In genomic region chr2:4591647-4592046, GRCm38 (mm10) we compare ENCODE assay signal across 26 mouse cellular contexts.
A peak's percentile ranks its signal among the peaks of the same experiment; 100 is the strongest.
DNase-seq lines count a peak whose midpoint lies in the region; ATAC-seq and TF ChIP-seq lines count a peak whose summit lies in the region.
"Had no signal": no experiment of that assay in that cellular context is flagged by ENCODE, and none has a peak within 500 bp of the region (broad histone marks: within the 10 kb centered on the region; RNA-seq: fewer than 3 reads in every experiment).

No protein-coding gene starts in this region.

- H3K4me2 ChIP-seq in heart, embryonic 16.5 days (ENCODE audit: low read depth, low read length) = no peak overlapping the region
- no peak overlapping the region for H3K4me2 ChIP-seq in CH12.LX (ENCODE audit: insufficient read depth, low read depth, poor library complexity, severe bottlenecking)
- H3K4me2 ChIP-seq: embryonic facial prominence, embryonic 12.5 days; embryonic facial prominence, embryonic 15.5 days; heart, embryonic 13.5 days; hindbrain, embryonic 12.5 days; hindbrain, embryonic 15.5 days had no signal

- WGBS in heart, embryonic 16.5 days = 79% methylated on average over 3 of the region's 3 CpGs

- TF ChIP-seq CTCF in gastrocnemius, adult 2 months (IDR thresholded peaks at IDR 0.05) = no peak
- no peak for TF ChIP-seq CTCF in CH12.LX (conservative IDR thresholded peaks at IDR 0.05 in 1 of 2, IDR thresholded peaks at IDR 0.05 in 1 of 2; ENCODE audit: low read depth in 2 of 2, low read length in 2 of 2)

- dilution Hi-C loops in CH12.LX (cut with MboI; ENCODE audit: extremely low pct_ligation_motif_present, extremely low pct_unique_long_range_greater_than_20kb, low sequenced_read_pairs) = no loop called here

- DNase-seq in gastrocnemius, adult 2 months = no peak
- no peak for DNase-seq in gastrocnemius, postnatal 14 days
- DNase-seq in heart, adult 8-10 months (ENCODE audit: low spot score) = no peak
- DNase-seq in CH12.LX (ENCODE audit: extremely low read depth) (peak; percentile 27), adipocyte (ENCODE audit: low spot score) (no peak)
- DNase-seq in natural killer cell, adult 2 months (ENCODE audit: low spot score in 2 of 2) = peak; percentile 33 to 57
- no peak for DNase-seq in adrenal gland, adult 8-10 months
- DNase-seq: adrenal gland, postnatal 10 days; adrenal gland, postnatal 36 days; cerebellum, adult 18-20 months; cerebellum, adult 9-10 months; cerebellum, postnatal 14 days; forebrain, postnatal 0 days; gastrocnemius, postnatal 10 days; heart, adult 18-20 months; kidney, adult 2 months had no signal

- no peak overlapping the region for H3K9ac ChIP-seq in heart, embryonic 16.5 days (ENCODE audit: low read length)
- no peak overlapping the region for H3K9ac ChIP-seq in CH12.LX (ENCODE audit: insufficient read depth, low read depth)
- H3K9ac ChIP-seq: embryonic facial prominence, embryonic 12.5 days; embryonic facial prominence, embryonic 15.5 days; forebrain, postnatal 0 days; heart, embryonic 13.5 days; hindbrain, embryonic 12.5 days; hindbrain, embryonic 15.5 days had no signal

- TF ChIP-seq POLR2A in CH12.LX (IDR thresholded peaks at IDR 0.05; ENCODE audit: low read depth, low read length) = no peak

- in situ Hi-C loops in CH12.LX (cut with MboI; ENCODE audit: low pct_ligation_motif_present, low pct_unique_long_range_greater_than_20kb, low sequenced_read_pairs) = no loop called here

- H3K4me1 ChIP-seq in heart, embryonic 16.5 days (ENCODE audit: control insufficient read depth, insufficient read depth, low read length) = peaks cover 12% of the 10 kb centered on the region; the same call in 1 of the 2 replicates
- H3K4me1 ChIP-seq in CH12.LX (ENCODE audit: control insufficient read depth in 1 of 2, insufficient read depth in 2 of 2) = peaks cover 0 to 10% of the 10 kb centered on the region in 2 experiments; a peak in 1 of 4 replicates

- TF ChIP-seq RAD21 in CH12.LX (IDR thresholded peaks at IDR 0.05; ENCODE audit: low read depth, low read length) = no peak

- no peak for ATAC-seq in heart, embryonic 16.5 days (replicated peaks; ENCODE audit: extremely low read depth, insufficient read depth, low FRiP score)
- ATAC-seq: forebrain, embryonic 14.5 days; forebrain, postnatal 0 days; intestine, postnatal 0 days; Patski had no signal

- no peak overlapping the region for H3K4me3 ChIP-seq in gastrocnemius, adult 2 months
- no peak overlapping the region for H3K4me3 ChIP-seq in heart, embryonic 16.5 days (ENCODE audit: low read length)
- H3K4me3 ChIP-seq in CH12.LX (replicated peaks in 1 of 3; ENCODE audit: low read depth in 2 of 3, low read length in 2 of 3, poor library complexity in 1 of 3) = no peak overlapping the region
- H3K4me3 ChIP-seq: embryonic facial prominence, embryonic 12.5 days; embryonic facial prominence, embryonic 15.5 days; heart, embryonic 13.5 days; hindbrain, embryonic 12.5 days; hindbrain, embryonic 15.5 days had no signal

- H3K36me3 ChIP-seq in heart, embryonic 16.5 days (ENCODE audit: control insufficient read depth, insufficient read depth) = peaks cover 54% of the 10 kb centered on the region
- no peaks in the 10 kb centered on the region for H3K36me3 ChIP-seq in CH12.LX (replicated peaks in 1 of 2; ENCODE audit: control insufficient read depth in 1 of 2, insufficient read depth in 1 of 2, low read length in 1 of 2)

- TF ChIP-seq EP300 in CH12.LX (IDR thresholded peaks at IDR 0.05; ENCODE audit: low read length) = no peak

- intact Hi-C loops in gastrocnemius, adult 2 months (cut with DNase I) = no loop called here
- intact Hi-C loops in gastrocnemius, postnatal 14 days (cut with DNase I; ENCODE audit: low total_unique reads) = no loop called here

- no peaks in the 10 kb centered on the region for H3K9me3 ChIP-seq in heart, embryonic 16.5 days (replicated peaks; ENCODE audit: control insufficient read depth, low read length)
- H3K9me3 ChIP-seq in CH12.LX (replicated peaks; ENCODE audit: low read length) = no peaks in the 10 kb centered on the region
- H3K9me3 ChIP-seq: embryonic facial prominence, embryonic 12.5 days; embryonic facial prominence, embryonic 15.5 days; G1E; heart, embryonic 13.5 days; hindbrain, embryonic 12.5 days; hindbrain, embryonic 15.5 days had no signal

- no peaks in the 10 kb centered on the region for H3K27me3 ChIP-seq in heart, embryonic 16.5 days (ENCODE audit: control insufficient read depth, insufficient read depth, low read length)
- no peaks in the 10 kb centered on the region for H3K27me3 ChIP-seq in CH12.LX (replicated peaks)
- H3K27me3 ChIP-seq: embryonic facial prominence, embryonic 12.5 days; embryonic facial prominence, embryonic 15.5 days; heart, embryonic 13.5 days; hindbrain, embryonic 12.5 days; hindbrain, embryonic 15.5 days; Patski had no signal

- H3K79me2 ChIP-seq in CH12.LX (replicated peaks; ENCODE audit: control insufficient read depth, extremely low read depth, insufficient read depth, poor library complexity, severe bottlenecking) = no peaks in the 10 kb centered on the region

- H3K27ac ChIP-seq in gastrocnemius, adult 2 months = peak overlapping the region; percentile 56; the same call in 1 of the 2 replicates
- peak overlapping the region; percentile 0; the same call in 1 of the 2 replicates for H3K27ac ChIP-seq in heart, embryonic 16.5 days (ENCODE audit: low read length)
- no peak overlapping the region for H3K27ac ChIP-seq in CH12.LX (ENCODE audit: insufficient read depth, low read depth)
- H3K27ac ChIP-seq: embryonic facial prominence, embryonic 12.5 days; embryonic facial prominence, embryonic 15.5 days; hindbrain, embryonic 12.5 days; hindbrain, embryonic 15.5 days had no signal

TF ChIP-seq in CH12.LX, 34 proteins besides CTCF, POLR2A, EP300 and RAD21:
- no peak for TF ChIP-seq POLR2AphosphoS2 (IDR thresholded peaks at IDR 0.05; ENCODE audit: low read depth, low read length)
- TF ChIP-seq JUN (IDR thresholded peaks at IDR 0.05; ENCODE audit: insufficient read depth, low read depth, low read length) = peak; percentile 52
- no peak for TF ChIP-seq ZMIZ1 (IDR thresholded peaks at IDR 0.05; ENCODE audit: low read depth, low read length)
- TF ChIP-seq USF2 (conservative IDR thresholded peaks at IDR 0.05; ENCODE audit: low read depth, low read length) = no peak
- no peak for TF ChIP-seq PAX5 (IDR thresholded peaks at IDR 0.05; ENCODE audit: low read length)
- no peak for TF ChIP-seq TBP (conservative IDR thresholded peaks at IDR 0.05; ENCODE audit: low read depth, low read length)
- TF ChIP-seq JUND (conservative IDR thresholded peaks at IDR 0.05; ENCODE audit: low read depth, low read length) = peak; percentile 36; the same call in 1 of the 2 replicates
- no peak for TF ChIP-seq E2F4 (IDR thresholded peaks at IDR 0.05; ENCODE audit: insufficient replicate concordance, low read depth, low read length)
- TF ChIP-seq TCF12 (IDR thresholded peaks at IDR 0.05; ENCODE audit: low read depth, low read length) = no peak
- TF ChIP-seq BHLHE40 (IDR thresholded peaks at IDR 0.05; ENCODE audit: low read depth, low read length) = no peak
- no peak for TF ChIP-seq NRF1 (IDR thresholded peaks at IDR 0.05; ENCODE audit: low read depth, low read length)
- TF ChIP-seq ETS1 (conservative IDR thresholded peaks at IDR 0.05; ENCODE audit: low read depth, low read length) = no peak
- no peak for TF ChIP-seq CHD1 (IDR thresholded peaks at IDR 0.05; ENCODE audit: low read depth, low read length)
- no peak for TF ChIP-seq UBTF (IDR thresholded peaks at IDR 0.05; ENCODE audit: low read depth, low read length)
- no peak for TF ChIP-seq MAFK (IDR thresholded peaks at IDR 0.05; ENCODE audit: insufficient replicate concordance, low read length)
- no peak for TF ChIP-seq MAX (IDR thresholded peaks at IDR 0.05; ENCODE audit: low read length)

Comparison
In these comparisons a context has a peak if more than half of its experiments do, and no peak if none do; other contexts are left out.
1. DNase-seq: peak in CH12.LX (single experiment) and natural killer cell, adult 2 months (2 of 2); none in gastrocnemius, adult 2 months (single experiment), gastrocnemius, postnatal 14 days (single experiment), heart, adult 8-10 months (single experiment), adipocyte (single experiment) and adrenal gland, adult 8-10 months (single experiment).